Mouse (Mus musculus): ENCODE measurements around the gene Ddr2. TPM values are rescaled to one million over a fixed set of nuclear protein-coding genes. Genes with fewer than 3 reads are reported as not detected.

The Ddr2 gene
- polyA plus RNA-seq, 1 experiment from 2014 or later: 8.9 TPM

DNA sequence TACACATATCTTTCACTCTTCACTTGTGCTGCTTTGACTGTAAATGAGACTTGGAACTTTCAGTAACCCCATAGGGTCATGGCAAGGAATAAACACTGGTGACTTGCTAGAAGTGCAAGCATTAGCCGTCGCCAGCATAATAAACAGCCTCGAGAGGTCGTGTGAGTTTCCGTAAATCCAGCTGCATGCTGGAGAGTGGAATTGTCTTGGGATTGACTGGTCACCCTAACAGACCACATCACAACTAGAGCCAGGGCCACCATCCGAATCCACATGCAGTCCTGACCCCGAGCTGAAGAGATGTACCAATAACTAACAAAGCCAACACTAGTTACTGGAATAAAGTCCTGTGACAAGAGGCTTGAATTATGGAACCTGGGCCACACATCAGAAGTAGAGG lies 53.0 kb downstream of the Ddr2 start:
- no peak overlapping the region for H3K27ac ChIP-seq (replicated peaks; ENCODE audit: low read depth, low read length)
- ATAC-seq (ENCODE audit: low FRiP score, low TSS enrichment) (no peak), DNase-seq (no peak)
- H3K9ac ChIP-seq (replicated peaks; ENCODE audit: low read length): no peak overlapping the region
- WGBS: 94% methylated on average over 7 of the region's 7 CpGs
- no peaks in the 10 kb centered on the region for H3K36me3 ChIP-seq (ENCODE audit: control insufficient read depth, insufficient read depth, low read length)
- no peaks in the 10 kb centered on the region for H3K27me3 ChIP-seq (ENCODE audit: control insufficient read depth, insufficient read depth, low read length)
- H3K4me2 ChIP-seq (ENCODE audit: low read length): no peak overlapping the region
- 0 out of 2 replicates have a peak, but pooled peaks cover 3% of the 10 kb centered on the region for H3K4me1 ChIP-seq (ENCODE audit: control insufficient read depth, insufficient read depth, low read length)
- H3K4me3 ChIP-seq (replicated peaks; ENCODE audit: low read depth, low read length): no peak overlapping the region
- H3K9me3 ChIP-seq (ENCODE audit: control insufficient read depth, low read length): 0 out of 2 replicates have a peak, but pooled peaks cover 6% of the 10 kb centered on the region

- Histone ChIP-seq H3K4me2 (ENCODE audit: low read length) (no peak overlapping the region), H3K27me3 (ENCODE audit: control insufficient read depth, insufficient read depth, low read length) (no peaks in the 10 kb centered on the region), H3K9ac (replicated peaks; ENCODE audit: low read length) (no peak overlapping the region), H3K4me1 (ENCODE audit: control insufficient read depth, insufficient read depth, low read length) (0 out of 2 replicates have a peak, but pooled peaks cover 3% of the 10 kb centered on the region), H3K27ac (replicated peaks; ENCODE audit: low read depth, low read length) (no peak overlapping the region), H3K9me3 (ENCODE audit: control insufficient read depth, low read length) (0 out of 2 replicates have a peak, but pooled peaks cover 6% of the 10 kb centered on the region), H3K36me3 (ENCODE audit: control insufficient read depth, insufficient read depth, low read length) (no peaks in the 10 kb centered on the region), H3K4me3 (replicated peaks; ENCODE audit: low read depth, low read length) (no peak overlapping the region)
- DNase-seq: no peak
- whole genome bisulfite sequencing: 84% methylated on average over 3 of the region's 3 CpGs
- ATAC-seq (ENCODE audit: low FRiP score, low TSS enrichment): no peak
Observed at GRCm38 (mm10) chr1:170056921-170057320, 53.6 kb downstream of the Ddr2 start.

DNA sequence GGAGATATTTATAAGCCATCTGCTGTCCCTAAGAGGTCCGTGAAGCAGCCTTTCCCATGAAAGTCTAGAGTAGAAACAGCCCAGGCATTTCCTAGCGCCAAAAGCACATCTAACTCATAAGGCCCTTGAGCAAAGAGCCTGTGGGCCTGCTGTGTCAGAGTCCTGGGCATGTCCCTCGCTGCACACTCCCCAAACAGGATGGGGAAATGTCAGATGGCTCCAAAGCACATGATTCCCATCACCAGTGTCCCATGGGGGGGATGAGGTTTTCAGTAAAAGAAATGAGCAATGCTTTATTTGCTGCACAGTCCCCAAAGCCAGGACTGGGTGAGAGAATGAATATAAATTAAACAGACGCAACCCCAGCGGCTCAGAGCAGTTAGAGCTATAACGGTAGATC lies 54.3 kb downstream of the Ddr2 start:
- peak; percentile 23 for DNase-seq

DNA sequence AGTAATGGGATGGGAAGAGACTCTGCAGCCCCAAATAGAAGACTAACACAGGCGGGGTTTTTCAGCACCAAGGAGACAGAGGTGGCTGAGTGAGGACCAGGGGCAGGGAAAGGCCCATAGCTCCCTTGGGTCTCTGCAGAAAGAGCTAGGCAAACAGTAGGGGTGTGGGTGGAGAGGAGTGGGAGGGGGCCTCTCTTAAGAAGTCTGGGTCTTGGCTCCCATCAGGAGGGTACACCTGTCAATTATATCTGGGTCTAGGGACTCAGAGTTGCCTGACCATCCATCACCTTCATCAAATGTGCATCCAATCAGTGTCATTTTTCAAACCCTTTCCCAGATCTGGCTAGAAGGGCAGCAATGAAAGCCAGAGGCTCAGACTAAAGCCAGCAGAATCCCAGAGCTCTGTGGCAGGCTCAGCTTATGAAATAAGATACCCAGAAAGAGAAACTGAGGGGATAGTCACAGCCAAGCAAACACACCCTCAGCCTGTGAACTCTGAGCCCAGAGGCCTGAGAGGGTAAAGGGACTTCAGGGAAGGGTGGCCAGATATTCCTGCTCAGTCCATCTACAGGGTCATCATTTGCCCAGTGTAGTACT lies 58.0 kb downstream of the Ddr2 start:
- H3K36me3 ChIP-seq (ENCODE audit: control insufficient read depth, insufficient read depth, low read length): no peaks in the 10 kb centered on the region
- no peak overlapping the region for H3K9ac ChIP-seq (replicated peaks; ENCODE audit: low read length)
- H3K27ac ChIP-seq (replicated peaks; ENCODE audit: low read depth, low read length): no peak overlapping the region
- DNase-seq (no peak), ATAC-seq (ENCODE audit: low FRiP score, low TSS enrichment) (no peak)
- H3K27me3 ChIP-seq (ENCODE audit: control insufficient read depth, insufficient read depth, low read length): no peaks in the 10 kb centered on the region
- 88% methylated on average over 1 of the region's 1 CpGs for WGBS
- 0 out of 2 replicates have a peak, but pooled peaks cover 3% of the 10 kb centered on the region for H3K4me1 ChIP-seq (ENCODE audit: control insufficient read depth, insufficient read depth, low read length)
- no peak overlapping the region for H3K4me2 ChIP-seq (ENCODE audit: low read length)
- no peaks in the 10 kb centered on the region for H3K9me3 ChIP-seq (ENCODE audit: control insufficient read depth, low read length)
- no peak overlapping the region for H3K4me3 ChIP-seq (replicated peaks; ENCODE audit: low read depth, low read length)

More for the DNA sequence above, 54.3 kb downstream of the Ddr2 start:
- H3K4me1 ChIP-seq (ENCODE audit: control insufficient read depth, insufficient read depth, low read length): 0 out of 2 replicates have a peak, but pooled peaks cover 3% of the 10 kb centered on the region
- no peak overlapping the region for H3K9ac ChIP-seq (replicated peaks; ENCODE audit: low read length)
- no peak overlapping the region for H3K4me2 ChIP-seq (ENCODE audit: low read length)
- H3K36me3 ChIP-seq (ENCODE audit: control insufficient read depth, insufficient read depth, low read length): no peaks in the 10 kb centered on the region
- H3K27me3 ChIP-seq (ENCODE audit: control insufficient read depth, insufficient read depth, low read length): no peaks in the 10 kb centered on the region
- H3K27ac ChIP-seq (replicated peaks; ENCODE audit: low read depth, low read length): no peak overlapping the region
- 0 out of 2 replicates have a peak, but pooled peaks cover 6% of the 10 kb centered on the region for H3K9me3 ChIP-seq (ENCODE audit: control insufficient read depth, low read length)
- WGBS: 59% methylated on average over 6 of the region's 6 CpGs
- no peak overlapping the region for H3K4me3 ChIP-seq (replicated peaks; ENCODE audit: low read depth, low read length)
- no peak for ATAC-seq (ENCODE audit: low FRiP score, low TSS enrichment)

DNA sequence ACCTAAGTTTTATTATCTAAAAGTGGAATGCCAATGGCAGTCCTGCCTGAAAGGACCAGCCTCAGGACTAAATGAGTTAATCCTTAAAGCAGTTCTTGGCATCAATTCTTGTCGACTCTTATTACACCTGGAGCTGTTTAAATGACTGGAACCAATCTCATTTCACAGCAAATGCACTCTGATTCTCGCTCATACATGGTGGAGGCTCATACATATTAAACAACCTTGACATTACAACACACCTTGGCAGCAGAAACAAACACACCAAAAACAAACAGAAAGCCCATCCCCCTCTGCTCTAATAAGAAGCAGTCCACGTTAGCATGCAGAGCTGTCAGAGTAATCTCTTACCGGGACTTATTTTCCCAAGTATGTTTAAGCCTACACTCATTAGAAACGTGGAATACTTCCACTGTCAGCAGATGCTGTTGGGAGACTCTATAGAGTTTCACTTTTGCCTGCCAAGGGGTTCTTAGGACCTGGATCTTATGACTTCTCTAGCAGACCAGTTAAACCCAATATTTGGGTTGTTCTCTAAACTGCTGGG lies 58.9 kb downstream of the Ddr2 start:
- WGBS: 36% methylated on average over 5 of the region's 5 CpGs

DNA sequence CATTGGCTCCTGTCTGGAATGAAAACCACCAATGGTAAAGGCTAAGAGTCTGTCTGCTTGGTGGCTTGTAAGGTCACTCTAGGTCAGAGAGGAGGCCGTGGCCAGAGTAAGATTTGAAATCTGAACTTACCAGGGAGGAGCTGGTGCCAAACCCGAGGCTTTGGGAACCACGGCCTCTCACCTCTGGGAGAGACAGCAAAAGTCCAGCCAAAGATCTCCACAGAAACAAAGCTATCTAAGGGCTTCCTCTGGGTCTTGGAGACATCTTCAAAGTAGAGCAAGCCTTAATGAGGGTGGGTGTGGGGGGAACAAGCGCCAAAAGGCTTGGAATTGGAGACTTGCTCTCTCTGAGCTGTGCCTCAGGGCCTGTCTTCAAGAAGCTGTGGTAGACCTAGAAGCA lies 62.1 kb downstream of the Ddr2 start:
- Histone ChIP-seq H3K9me3 (ENCODE audit: control insufficient read depth, low read length) (no peaks in the 10 kb centered on the region), H3K4me3 (replicated peaks; ENCODE audit: low read depth, low read length) (no peak overlapping the region)
- WGBS: 89% methylated on average over 4 of the region's 4 CpGs

More for the DNA sequence above, 58.9 kb downstream of the Ddr2 start:
- Histone ChIP-seq H3K27ac (replicated peaks; ENCODE audit: low read depth, low read length) (no peak overlapping the region), H3K9ac (replicated peaks; ENCODE audit: low read length) (no peak overlapping the region), H3K4me3 (replicated peaks; ENCODE audit: low read depth, low read length) (no peak overlapping the region), H3K36me3 (ENCODE audit: control insufficient read depth, insufficient read depth, low read length) (no peaks in the 10 kb centered on the region), H3K9me3 (ENCODE audit: control insufficient read depth, low read length) (no peaks in the 10 kb centered on the region), H3K4me2 (ENCODE audit: low read length) (no peak overlapping the region), H3K4me1 (ENCODE audit: control insufficient read depth, insufficient read depth, low read length) (0 out of 2 replicates have a peak, but pooled peaks cover 3% of the 10 kb centered on the region), H3K27me3 (ENCODE audit: control insufficient read depth, insufficient read depth, low read length) (no peaks in the 10 kb centered on the region)
- no peak for ATAC-seq (ENCODE audit: low FRiP score, low TSS enrichment)
- DNase-seq: peak; percentile 41

DNA sequence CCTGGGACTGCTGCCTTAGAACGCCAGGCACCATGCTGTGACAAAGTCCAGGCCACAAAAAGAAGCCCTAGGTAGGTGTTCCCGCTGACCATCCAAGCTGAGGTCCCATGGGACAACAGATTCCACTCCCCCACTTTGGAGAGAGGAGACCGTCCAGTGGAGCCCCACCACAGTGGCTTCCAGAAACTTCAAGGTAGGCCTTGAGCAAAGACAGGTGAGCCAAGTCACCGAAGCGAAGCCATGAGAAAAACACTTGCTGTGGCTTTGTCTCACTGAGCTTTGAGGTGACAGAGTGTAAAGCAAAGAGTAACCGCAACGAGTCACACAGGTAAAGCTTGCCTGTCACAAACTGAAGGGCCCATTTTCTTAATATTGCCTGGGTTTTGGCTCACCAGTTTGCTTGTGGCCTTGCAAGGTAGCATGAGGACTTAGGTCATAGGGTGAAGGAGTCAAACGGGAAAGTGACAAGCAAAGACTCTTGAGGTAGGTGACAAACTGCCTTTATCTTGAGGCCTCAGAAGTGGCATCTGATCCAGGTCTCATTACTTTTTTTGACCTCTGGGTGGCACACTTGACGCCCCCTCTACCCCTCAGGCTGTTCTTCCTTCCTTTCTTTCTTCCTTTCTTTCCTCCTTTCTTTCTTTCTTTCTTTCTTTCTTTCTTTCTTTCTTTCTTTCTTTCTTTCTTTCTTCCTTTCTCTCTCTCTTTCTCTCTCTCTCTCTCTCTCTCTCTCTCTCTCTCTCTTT lies 65.7 kb downstream of the Ddr2 start:
- H3K27ac ChIP-seq (replicated peaks; ENCODE audit: low read depth, low read length): no peak overlapping the region
- no peak overlapping the region for H3K4me2 ChIP-seq (ENCODE audit: low read length)
- WGBS: 79% methylated on average over 9 of the region's 9 CpGs
- no peak overlapping the region for H3K9ac ChIP-seq (replicated peaks; ENCODE audit: low read length)
- no peaks in the 10 kb centered on the region for H3K4me1 ChIP-seq (ENCODE audit: control insufficient read depth, insufficient read depth, low read length)
- H3K36me3 ChIP-seq (ENCODE audit: control insufficient read depth, insufficient read depth, low read length): no peaks in the 10 kb centered on the region
- ATAC-seq (ENCODE audit: low FRiP score, low TSS enrichment): no peak
- no peak overlapping the region for H3K4me3 ChIP-seq (replicated peaks; ENCODE audit: low read depth, low read length)
- H3K9me3 ChIP-seq (ENCODE audit: control insufficient read depth, low read length): no peaks in the 10 kb centered on the region
- H3K27me3 ChIP-seq (ENCODE audit: control insufficient read depth, insufficient read depth, low read length): no peaks in the 10 kb centered on the region
- DNase-seq: no peak

More for the DNA sequence above, 62.1 kb downstream of the Ddr2 start:
- ATAC-seq (ENCODE audit: low FRiP score, low TSS enrichment) (no peak), DNase-seq (no peak)
- no peak overlapping the region for H3K9ac ChIP-seq (replicated peaks; ENCODE audit: low read length)
- H3K27me3 ChIP-seq (ENCODE audit: control insufficient read depth, insufficient read depth, low read length): no peaks in the 10 kb centered on the region
- H3K36me3 ChIP-seq (ENCODE audit: control insufficient read depth, insufficient read depth, low read length): no peaks in the 10 kb centered on the region
- H3K27ac ChIP-seq (replicated peaks; ENCODE audit: low read depth, low read length): no peak overlapping the region
- no peaks in the 10 kb centered on the region for H3K4me1 ChIP-seq (ENCODE audit: control insufficient read depth, insufficient read depth, low read length)
- no peak overlapping the region for H3K4me2 ChIP-seq (ENCODE audit: low read length)

DNA sequence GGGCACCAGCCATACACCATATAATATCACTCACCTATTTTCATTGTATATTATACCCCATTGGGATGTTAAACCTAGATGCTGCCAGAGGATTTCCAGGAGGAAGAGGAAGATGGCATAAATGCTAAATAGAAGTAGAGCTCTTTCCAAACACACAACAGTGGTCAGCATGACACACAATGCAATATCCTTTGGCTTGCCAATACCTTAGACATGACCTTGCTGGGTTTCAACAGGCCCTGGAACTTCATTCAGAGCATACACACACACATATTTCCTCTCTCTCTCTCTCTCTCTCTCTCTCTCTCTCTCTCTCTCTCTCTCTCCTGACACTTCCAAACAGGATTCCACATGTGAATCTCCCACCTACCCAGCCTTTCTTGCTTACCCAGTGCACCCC lies 66.8 kb downstream of the Ddr2 start:
- H3K27ac ChIP-seq (replicated peaks; ENCODE audit: low read depth, low read length): no peak overlapping the region

More for the DNA sequence above, 66.8 kb downstream of the Ddr2 start:
- Histone ChIP-seq H3K9me3 (ENCODE audit: control insufficient read depth, low read length) (no peaks in the 10 kb centered on the region), H3K27me3 (ENCODE audit: control insufficient read depth, insufficient read depth, low read length) (no peaks in the 10 kb centered on the region), H3K9ac (replicated peaks; ENCODE audit: low read length) (no peak overlapping the region), H3K4me1 (ENCODE audit: control insufficient read depth, insufficient read depth, low read length) (no peaks in the 10 kb centered on the region), H3K4me2 (ENCODE audit: low read length) (no peak overlapping the region), H3K36me3 (ENCODE audit: control insufficient read depth, insufficient read depth, low read length) (no peaks in the 10 kb centered on the region), H3K4me3 (replicated peaks; ENCODE audit: low read depth, low read length) (no peak overlapping the region)
- ATAC-seq (ENCODE audit: low FRiP score, low TSS enrichment) (no peak), DNase-seq (no peak)
